Mouse (Mus musculus): Measurements from ENCODE around the gene Nodal.

Nodal gene

DNA sequence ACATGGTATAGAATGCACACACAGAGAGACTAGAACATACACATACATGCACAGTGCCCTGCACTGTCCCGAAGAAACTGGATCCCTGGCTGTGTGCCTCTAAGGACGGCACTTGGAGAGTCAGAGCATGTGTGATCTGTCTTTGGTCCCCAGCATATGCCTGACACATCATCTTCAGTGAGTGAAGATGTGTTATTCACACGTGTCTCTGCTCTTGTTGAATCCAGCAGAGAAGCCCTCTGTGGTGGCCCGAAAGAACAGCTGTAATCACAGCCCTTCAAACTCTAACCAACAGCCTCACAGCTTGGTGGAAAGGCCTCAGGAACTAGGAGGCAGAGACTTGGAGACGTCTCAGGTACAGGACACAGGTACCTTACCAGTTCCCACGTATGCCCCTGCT lies 32.6 kb upstream of the Nodal start:
- ChIA-PET POLR2A (interaction anchor here in 1 of 4 experiments (1.2 kb wide), 1 partner anchor 9 kb away, joined by 3 read pairs; no protein-coding TSS in a partner anchor), CTCF (interaction anchor here in 2 of 4 experiments (0.6 to 1.5 kb wide), 2 partner anchors 14 to 1490 kb away, joined by 3 read pairs; no protein-coding TSS in a partner anchor)

DNA sequence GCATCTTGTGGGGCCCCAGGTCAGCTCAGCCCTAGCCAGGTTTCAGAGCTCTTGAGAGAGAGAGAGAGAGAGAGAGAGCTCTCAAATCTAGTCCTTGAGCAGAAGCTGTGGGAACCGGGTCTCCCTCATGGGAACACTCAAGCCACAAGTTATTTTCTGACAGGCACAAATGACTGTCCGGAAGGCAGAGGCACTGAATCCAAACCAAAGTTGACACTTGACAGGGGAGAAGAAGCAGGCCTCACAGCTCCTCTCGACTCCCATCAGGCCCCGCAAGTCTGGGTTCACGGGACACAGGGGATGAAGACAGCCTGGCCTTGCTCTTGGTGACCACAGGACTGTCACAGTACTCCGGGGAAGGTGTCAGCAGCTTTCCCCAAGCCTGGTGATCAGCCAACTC lies 31.5 kb upstream of the Nodal start:
- ChIA-PET POLR2A (interaction anchor here in 3 of 4 experiments (0.5 to 1.3 kb wide), 7 partner anchors 8 to 1506 kb away, joined by 3 to 6 read pairs (median 4); no protein-coding TSS in a partner anchor), CTCF (interaction anchor here in 3 of 4 experiments (0.6 to 1.9 kb wide), 4 partner anchors 11 to 100 kb away, joined by 3 to 4 read pairs (median 3); no protein-coding TSS in a partner anchor)

DNA sequence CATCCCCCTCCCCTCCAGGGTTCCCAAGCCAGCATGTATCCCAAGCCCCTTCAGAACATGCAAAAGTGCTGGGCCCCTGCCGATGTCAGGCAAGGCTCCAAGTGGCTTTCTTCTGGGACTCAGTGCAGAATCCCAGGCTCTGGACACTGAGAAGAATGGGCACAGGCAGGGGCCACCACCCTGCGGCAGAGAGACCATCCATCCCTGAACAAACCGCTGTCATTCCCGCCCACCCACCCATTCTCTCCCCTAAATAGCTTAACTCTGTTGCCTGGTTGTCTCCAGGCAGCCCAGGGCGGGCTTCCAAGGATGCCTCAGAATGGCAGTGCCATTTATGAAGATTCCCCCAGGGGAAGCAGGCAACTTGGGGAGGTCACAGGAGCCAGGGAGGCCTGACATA lies 28.8 kb upstream of the Nodal start:
- POLR2A ChIA-PET, result interaction anchor here in 3 of 4 experiments (0.5 to 1.7 kb wide), 11 partner anchors 11 to 279 kb away, joined by 3 to 5 read pairs (median 3); no protein-coding TSS in a partner anchor
- CTCF ChIA-PET, result interaction anchor here in 3 of 4 experiments (0.6 to 2.8 kb wide), 4 partner anchors 10 to 61 kb away, joined by 3 to 10 read pairs (median 4); no protein-coding TSS in a partner anchor

DNA sequence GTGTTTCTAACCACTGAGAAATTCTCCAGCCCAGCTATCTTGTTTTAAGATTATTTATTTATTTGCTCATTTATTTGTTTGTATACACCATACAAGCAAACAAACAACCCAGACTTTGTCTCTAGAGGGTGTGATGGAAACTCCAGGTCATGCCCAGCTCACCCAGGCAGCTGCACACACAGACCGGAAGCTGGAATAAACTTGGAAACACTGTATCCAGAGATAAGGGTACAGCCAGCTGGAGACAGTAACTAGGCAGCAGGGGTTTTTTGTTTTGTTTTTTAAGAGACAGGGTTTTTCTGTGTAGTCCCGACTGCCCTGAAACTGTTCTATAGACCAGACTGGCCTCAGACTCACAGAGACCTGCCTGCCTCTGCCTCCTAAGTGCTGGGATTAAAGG lies 27.6 kb upstream of the Nodal start:
- ChIA-PET CTCF (interaction anchor here in 1 of 4 experiments (2.8 kb wide), 1 partner anchor 9 kb away, joined by 10 read pairs; no protein-coding TSS in a partner anchor), POLR2A (no interaction called here)

DNA sequence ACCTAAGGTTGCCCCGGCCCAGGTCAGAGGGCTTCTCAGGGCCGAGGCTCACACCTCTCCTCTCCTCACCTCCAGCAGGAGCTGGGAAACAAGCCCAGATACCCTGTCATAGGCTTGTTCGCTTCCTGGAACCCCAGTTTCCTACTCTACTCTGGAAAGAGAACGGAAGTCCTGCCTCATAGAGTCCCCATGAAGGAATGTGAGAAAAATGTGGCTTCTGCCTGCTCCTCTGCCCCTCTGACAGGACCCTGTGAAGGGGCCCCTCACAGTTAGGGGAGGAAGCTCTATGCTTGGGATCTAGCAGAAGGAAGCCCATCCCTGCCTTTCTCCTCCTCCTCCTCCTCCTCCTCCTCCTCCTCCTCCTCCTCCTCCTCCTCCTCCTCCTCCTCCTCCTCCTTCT lies 25.2 kb upstream of the Nodal start:
- ChIA-PET CTCF (interaction anchor here (0.7 to 1.4 kb wide), 5 partner anchors 10 to 57 kb away, joined by 3 to 9 read pairs (median 3); partner anchors contain the start of gene Pald1 (in 1 of the 4)), POLR2A (interaction anchor here in 3 of 4 experiments (0.6 to 4.3 kb wide), 11 partner anchors 9 to 599 kb away, joined by 3 to 46 read pairs (median 4); partner anchors contain the start of genes Pald1 (in 2 of the 3) and Nodal (in 1 of the 3))

DNA sequence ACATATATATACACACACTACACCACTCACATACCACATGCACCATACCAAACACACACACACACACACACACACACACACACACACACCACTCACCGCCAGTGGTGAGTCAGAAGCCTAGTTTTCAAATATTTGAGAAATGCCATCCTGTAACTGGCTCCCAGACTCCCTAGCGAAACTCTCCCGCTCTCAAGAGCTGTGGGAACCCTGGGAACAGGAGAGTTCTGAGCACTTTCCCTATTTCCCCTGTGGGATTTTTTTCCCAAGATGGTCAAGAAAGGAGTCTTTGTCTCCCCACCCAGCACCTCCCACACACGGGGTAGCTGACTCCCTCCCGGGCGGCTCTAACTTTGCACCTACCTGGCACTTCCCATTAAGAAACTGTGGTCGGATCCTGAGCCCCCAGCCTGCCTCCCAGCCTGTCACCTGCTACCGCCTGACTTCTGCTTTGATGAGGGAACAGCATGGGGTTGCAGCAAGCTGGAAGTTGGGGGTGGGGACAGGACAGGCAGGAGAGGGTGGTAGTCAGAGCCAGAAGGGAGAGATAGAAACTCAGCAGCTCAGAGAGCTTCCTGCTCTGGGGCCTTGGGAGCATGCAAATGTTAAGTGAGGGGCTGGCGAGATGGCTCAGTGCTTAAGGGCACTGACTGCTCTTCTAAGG lies 23.2 kb upstream of the Nodal start:
- POLR2A ChIA-PET, result interaction anchor here (0.5 to 4.3 kb wide), 45 partner anchors 8 to 1767 kb away, joined by 3 to 46 read pairs (median 4); partner anchors contain the start of genes Pald1 (in 4 of the 4) and Nodal (in 2 of the 4)
- CTCF ChIA-PET, result interaction anchor here in 3 of 4 experiments (0.6 to 1.6 kb wide), 15 partner anchors 11 to 195 kb away, joined by 3 to 11 read pairs (median 4); partner anchors contain the start of gene Pald1 (in 1 of the 3)

DNA sequence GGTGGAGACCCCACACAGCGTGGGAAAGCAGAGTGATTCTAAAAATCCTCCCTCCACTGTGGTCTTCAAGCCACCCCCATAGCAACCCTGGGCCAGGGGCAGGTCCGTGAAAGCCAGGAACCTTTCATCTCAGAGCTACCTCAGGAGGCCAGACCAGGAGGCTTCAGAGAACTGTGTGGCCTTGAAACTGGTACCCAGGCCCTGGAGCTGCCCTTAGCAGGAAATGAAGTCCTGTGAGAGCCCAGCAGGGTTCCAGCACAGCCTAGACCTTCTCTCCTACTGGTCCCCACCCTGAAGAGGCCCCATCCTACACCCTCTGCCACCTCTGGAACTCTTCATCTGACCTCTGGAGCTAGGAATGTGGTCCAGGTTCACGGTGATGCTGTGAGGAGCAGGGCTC lies 19.6 kb upstream of the Nodal start:
- ChIA-PET CTCF (interaction anchor here (0.6 to 6.8 kb wide), 11 partner anchors 9 to 198 kb away, joined by 3 to 90 read pairs (median 9); no protein-coding TSS in a partner anchor), POLR2A (interaction anchor here (0.6 to 10.7 kb wide), 19 partner anchors 8 to 59 kb away, joined by 3 to 109 read pairs (median 5); partner anchors contain the start of genes Pald1 (in 2 of the 4), Eif4ebp2 (in 1 of the 4) and Nodal (in 1 of the 4))

DNA sequence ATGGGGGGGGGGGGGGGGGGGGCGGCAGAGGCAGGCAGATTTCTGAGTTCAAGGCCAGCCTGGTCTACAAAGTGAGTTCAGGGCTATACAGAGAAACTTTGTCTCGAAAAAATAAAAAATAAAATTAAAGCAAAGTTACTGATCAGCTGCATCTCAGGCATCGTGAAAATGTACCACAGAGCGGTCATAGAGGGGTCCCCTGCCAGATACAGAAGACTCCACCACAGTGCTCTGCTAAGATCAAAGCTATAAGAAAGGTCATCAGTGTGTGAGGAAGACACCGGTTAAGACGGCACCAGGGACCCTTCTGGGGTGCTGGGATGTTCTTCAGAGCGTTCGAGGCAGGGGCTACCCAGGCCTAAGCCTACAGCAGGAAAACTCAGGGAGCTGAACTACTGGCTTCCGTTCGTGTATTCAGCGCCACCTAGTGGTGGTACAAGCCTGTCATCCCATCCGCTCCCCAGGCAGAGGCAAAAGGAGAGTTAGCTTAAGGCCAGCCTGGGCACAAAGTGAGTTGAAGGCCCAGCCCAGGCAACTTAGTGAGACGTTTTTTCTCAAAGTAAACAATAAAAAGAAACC lies 18.5 kb upstream of the Nodal start:
- POLR2A ChIA-PET, result interaction anchor here (0.5 to 10.7 kb wide), 54 partner anchors 11 to 251 kb away, joined by 3 to 109 read pairs (median 4); partner anchors contain the start of genes Nodal (in 3 of the 4), Lrrc20 (in 2 of the 4), Pald1 (in 2 of the 4) and Eif4ebp2 (in 1 of the 4)

DNA sequence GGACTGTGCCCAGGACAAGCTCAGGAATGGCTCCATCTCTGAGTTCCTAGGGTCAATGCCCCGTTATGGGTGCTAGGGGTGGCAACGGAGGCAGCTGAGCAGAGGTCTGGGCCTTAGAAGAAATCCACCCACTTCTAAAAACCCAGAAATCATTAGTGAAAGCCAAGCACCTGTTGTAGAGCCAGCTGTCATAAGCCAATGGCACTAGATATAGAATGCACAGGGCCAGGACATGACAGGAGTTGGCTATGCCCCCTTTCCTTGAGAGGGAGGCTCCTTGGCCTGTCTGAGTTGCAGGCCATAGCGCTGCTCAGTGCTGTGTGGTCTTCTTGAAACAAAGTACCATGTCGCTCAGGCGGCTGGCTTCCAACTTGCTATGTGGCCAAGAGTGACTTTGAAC lies 17.4 kb upstream of the Nodal start:
- ChIA-PET CTCF (interaction anchor here (0.6 to 6.8 kb wide), 20 partner anchors 10 to 348 kb away, joined by 3 to 90 read pairs (median 5); partner anchors contain the start of gene Eif4ebp2 (in 1 of the 4)), POLR2A (interaction anchor here in 2 of 4 experiments (0.6 to 10.7 kb wide), 12 partner anchors 9 to 591 kb away, joined by 3 to 109 read pairs (median 5); partner anchors contain the start of genes Nodal (in 2 of the 2) and Pald1 (in 1 of the 2))

More for the DNA sequence above, 18.5 kb upstream of the Nodal start:
- CTCF ChIA-PET, result interaction anchor here (0.5 to 6.8 kb wide), 107 partner anchors 9 to 792 kb away, joined by 3 to 90 read pairs (median 4); partner anchors contain the start of genes Pald1 (in 3 of the 4), Nodal (in 2 of the 4), Adamts14 (in 1 of the 4) and Eif4ebp2 (in 1 of the 4)

DNA sequence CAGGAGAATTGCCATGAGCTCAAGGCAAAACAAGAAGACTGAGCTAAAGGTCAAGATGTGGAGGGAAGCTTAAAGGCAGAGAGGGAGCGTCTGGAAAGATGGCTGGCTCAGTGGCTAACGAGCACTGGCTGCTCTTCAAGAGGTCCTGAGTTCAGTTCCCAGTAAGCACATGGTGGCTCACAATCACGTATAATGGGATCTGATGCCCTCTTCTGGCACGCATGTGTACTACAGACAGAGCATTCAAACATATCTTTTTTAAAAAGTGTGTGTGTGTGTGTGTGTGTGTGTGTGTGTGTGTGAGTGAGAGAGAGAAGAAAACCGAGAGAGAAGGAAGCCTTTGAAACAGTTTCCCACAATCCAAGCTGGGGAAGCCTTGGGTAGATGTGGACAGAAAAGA lies 15.3 kb upstream of the Nodal start:
- POLR2A ChIA-PET, result interaction anchor here in 3 of 4 experiments (0.6 to 10.7 kb wide), 9 partner anchors 11 to 77 kb away, joined by 3 to 109 read pairs (median 3); partner anchors contain the start of genes Nodal (in 2 of the 3) and Pald1 (in 1 of the 3)
- CTCF ChIA-PET, result interaction anchor here (0.6 to 6.8 kb wide), 17 partner anchors 10 to 218 kb away, joined by 3 to 90 read pairs (median 4); partner anchors contain the start of gene Nodal (in 1 of the 4)

DNA sequence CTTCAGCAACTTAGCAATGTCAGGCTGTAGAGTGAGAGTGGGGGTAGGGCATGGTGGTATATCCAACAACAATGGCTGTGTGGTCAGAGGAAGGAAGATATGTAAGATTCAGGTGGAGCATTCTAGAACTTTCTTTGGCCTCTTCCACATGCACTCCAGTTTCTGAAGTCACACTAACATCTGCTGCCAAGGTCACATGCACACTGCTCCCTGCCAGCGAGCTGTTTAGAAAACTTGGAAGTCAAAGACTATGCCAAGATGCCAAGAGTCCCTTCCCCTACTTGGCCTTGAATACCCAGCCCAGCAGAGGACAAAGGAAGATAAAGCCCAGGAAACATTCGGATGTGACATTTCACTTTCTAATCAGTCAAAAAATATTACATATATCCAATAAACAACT lies 14.9 kb upstream of the Nodal start:
- POLR2A ChIA-PET, result interaction anchor here (0.6 to 10.7 kb wide), 10 partner anchors 8 to 245 kb away, joined by 3 to 109 read pairs (median 4); partner anchors contain the start of genes Nodal (in 2 of the 4) and Pald1 (in 1 of the 4)
- CTCF ChIA-PET, result interaction anchor here (0.6 to 6.8 kb wide), 14 partner anchors 11 to 203 kb away, joined by 3 to 90 read pairs (median 4); partner anchors contain the start of gene Nodal (in 1 of the 4)

DNA sequence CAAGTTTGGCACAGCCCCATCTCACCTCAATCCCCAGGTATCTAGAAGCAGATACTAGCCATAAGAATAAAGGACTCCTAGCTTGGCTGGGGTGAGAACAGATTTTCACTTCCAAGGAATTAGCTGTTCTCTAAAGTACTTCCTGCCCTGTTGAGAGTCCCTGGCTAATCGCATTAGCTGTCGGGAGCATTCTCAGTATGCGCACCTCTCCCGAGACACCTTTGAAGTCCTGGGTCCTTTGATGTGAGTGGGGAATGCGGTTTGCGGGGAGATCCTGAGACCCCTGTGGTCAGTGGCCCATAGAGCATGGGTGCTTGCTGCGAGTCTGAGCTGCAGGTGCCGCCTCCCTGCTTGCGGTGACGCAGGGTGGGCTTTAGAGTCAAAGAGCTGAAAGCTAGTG lies 11.8 kb upstream of the Nodal start:
- ChIA-PET CTCF (interaction anchor here (0.5 to 2.7 kb wide), 27 partner anchors 9 to 259 kb away, joined by 3 to 20 read pairs (median 3); partner anchors contain the start of gene Nodal (in 2 of the 4)), POLR2A (interaction anchor here (0.6 to 10.7 kb wide), 43 partner anchors 8 to 682 kb away, joined by 3 to 109 read pairs (median 4); partner anchors contain the start of genes Nodal (in 3 of the 4), Adamts14 (in 1 of the 4), Eif4ebp2 (in 1 of the 4) and Lrrc20 (in 1 of the 4))

DNA sequence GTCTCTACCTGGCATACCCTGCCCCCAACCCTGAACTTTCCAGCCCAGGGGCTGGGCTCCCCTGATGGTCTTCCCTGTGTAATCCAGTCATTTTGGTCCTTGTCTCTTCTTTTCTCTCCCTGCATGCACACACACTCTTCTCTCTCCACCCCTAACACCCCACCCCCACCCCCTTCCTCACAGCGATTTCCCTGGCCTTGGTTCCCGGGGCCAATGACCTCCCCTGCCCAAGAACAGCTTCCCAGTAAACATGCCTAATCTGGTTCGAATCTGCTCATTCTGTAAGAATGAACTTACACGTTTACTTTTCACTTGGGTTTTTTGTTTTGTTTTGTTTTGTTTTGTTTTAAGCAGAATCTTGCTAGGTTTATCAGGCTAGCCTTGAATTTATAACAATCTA lies 8.0 kb upstream of the Nodal start:
- ChIA-PET POLR2A (interaction anchor here in 3 of 4 experiments (0.5 to 8.3 kb wide), 12 partner anchors 10 to 290 kb away, joined by 3 to 89 read pairs (median 4); no protein-coding TSS in a partner anchor), CTCF (interaction anchor here in 3 of 4 experiments (0.6 to 2.3 kb wide), 5 partner anchors 10 to 76 kb away, joined by 3 to 8 read pairs (median 4); no protein-coding TSS in a partner anchor)

DNA sequence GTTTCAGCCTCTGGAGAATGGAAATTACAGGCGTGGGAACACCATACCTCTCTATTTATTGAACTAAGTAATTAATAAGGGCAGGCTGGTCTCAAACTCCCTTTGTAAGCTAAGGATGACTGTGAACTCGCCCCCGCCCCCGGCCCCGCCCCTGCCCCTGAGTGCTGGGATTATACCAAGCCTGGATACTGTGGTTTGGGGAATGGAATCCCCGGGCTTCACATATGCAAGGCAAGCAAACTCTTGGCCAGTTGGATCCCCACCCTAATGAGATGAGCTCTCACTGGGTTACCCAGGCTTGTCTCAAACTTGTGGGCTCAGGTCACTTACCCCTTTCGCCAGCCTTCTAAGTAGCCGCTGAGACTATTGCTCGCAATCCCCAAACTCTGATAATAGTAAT lies 7.6 kb upstream of the Nodal start:
- POLR2A ChIA-PET, result interaction anchor here in 3 of 4 experiments (0.5 to 8.3 kb wide), 18 partner anchors 10 to 1024 kb away, joined by 3 to 89 read pairs (median 4); no protein-coding TSS in a partner anchor
- CTCF ChIA-PET, result interaction anchor here in 3 of 4 experiments (0.7 to 2.3 kb wide), 5 partner anchors 10 to 74 kb away, joined by 4 to 8 read pairs (median 5); no protein-coding TSS in a partner anchor

DNA sequence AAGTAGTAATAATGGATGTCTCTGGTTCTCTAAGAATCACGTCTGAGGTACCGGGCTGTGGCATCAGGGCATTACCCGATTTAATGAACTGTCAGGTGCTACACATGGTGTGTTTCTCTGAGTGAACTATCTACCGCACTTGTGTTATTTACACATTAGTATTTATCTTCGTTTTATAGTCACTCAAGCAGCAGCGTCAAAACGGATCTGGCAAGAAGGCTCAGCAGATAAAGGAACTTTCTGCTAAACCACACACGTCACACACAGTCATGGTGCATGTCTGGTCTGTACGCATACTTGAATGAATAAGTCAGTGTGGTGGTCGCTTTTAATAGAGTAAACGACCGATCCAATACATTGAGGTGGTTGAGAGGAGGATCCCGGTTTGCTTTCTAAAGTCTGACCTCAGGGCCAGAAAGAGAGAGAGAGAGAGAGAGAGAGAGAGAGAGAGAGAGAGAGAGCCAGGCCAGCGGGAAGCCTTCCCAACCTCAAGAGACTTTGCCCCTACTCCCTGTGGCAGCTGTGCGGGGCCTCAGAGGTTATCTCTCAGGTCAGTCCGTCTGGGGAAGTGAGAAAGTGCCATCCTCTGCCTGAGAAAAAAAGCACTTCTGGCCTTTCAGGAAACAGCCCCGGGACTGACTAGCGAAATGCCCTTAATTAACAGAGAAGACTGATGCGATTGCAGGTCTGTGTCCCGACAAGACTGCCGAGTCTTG lies 4.7 kb upstream of the Nodal start:
- ChIA-PET CTCF (interaction anchor here (0.5 to 1.9 kb wide), 14 partner anchors 9 to 1997 kb away, joined by 3 to 7 read pairs (median 6); no protein-coding TSS in a partner anchor), POLR2A (interaction anchor here (0.6 to 8.3 kb wide), 22 partner anchors 10 to 1446 kb away, joined by 3 to 109 read pairs (median 5); partner anchors contain the start of genes Eif4ebp2 (in 2 of the 4) and Pald1 (in 1 of the 4))

DNA sequence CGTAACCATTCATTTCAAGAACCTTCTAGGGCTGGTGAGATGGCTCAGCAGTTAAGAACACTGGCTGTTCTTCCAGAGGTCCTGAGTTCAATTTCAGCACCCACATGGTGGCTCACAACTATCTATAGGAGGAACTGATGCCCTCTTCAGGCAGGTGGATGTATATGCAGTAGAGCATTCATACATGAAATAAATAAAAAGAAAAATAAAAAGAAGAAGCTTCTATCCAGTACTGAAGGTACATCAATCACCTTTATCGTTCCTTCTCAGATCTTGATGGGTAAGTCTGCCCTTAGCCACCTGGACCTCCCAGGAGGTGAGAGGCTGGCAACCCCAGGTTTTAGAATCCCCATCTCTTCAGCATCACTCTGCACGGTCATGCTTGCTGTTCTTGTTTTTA lies 2.5 kb upstream of the Nodal start:
- ChIA-PET CTCF (interaction anchor here (0.6 to 3.1 kb wide), 27 partner anchors 8 to 843 kb away, joined by 3 to 23 read pairs (median 4); partner anchors contain the start of gene Eif4ebp2 (in 2 of the 4)), POLR2A (interaction anchor here (0.6 to 8.3 kb wide), 61 partner anchors 8 to 1480 kb away, joined by 3 to 109 read pairs (median 6); partner anchors contain the start of genes Pald1 (in 3 of the 4), Eif4ebp2 (in 2 of the 4), Lrrc20 (in 1 of the 4) and Ppa1 (in 1 of the 4))
